Mouse (Mus musculus): ENCODE results near the gene Sgk2.

Sgk2 gene

GRCm38 (mm10) chr2:162987218-162987617 lies at the start of gene Sgk2:
TSS of gene Sgk2 (plus strand) at chr2:162987330.
- no peak for DNase-seq (ENCODE audit: low read depth, low spot score)

- no peak for DNase-seq (ENCODE audit: low read depth, low spot score)
Measured at GRCm38 (mm10) chr2:162939562-162939961, 47.6 kb upstream of the Sgk2 start.

GRCm38 (mm10) chr2:162943148-162943846 lies 43.8 kb upstream of the Sgk2 start, which contains the start of gene L3mbtl1:
TSS of gene L3mbtl1 (plus strand) at chr2:162943472.
- no peak for DNase-seq (ENCODE audit: low read depth, low spot score)

GRCm38 (mm10) chr2:162943931-162944330 lies 43.2 kb upstream of the Sgk2 start:
- DNase-seq (ENCODE audit: low read depth, low spot score) = no peak

- no peak for DNase-seq (ENCODE audit: low read depth, low spot score)
Measured at GRCm38 (mm10) chr2:162946964-162947363, 40.2 kb upstream of the Sgk2 start.

GRCm38 (mm10) chr2:162947736-162948135 lies 39.4 kb upstream of the Sgk2 start:
- DNase-seq (ENCODE audit: low read depth, low spot score) = no peak

GRCm38 (mm10) chr2:162948221-162948620 lies 38.9 kb upstream of the Sgk2 start:
- DNase-seq (ENCODE audit: low read depth, low spot score) = no peak

GRCm38 (mm10) chr2:162950776-162951175 lies 36.4 kb upstream of the Sgk2 start:
- no peak for DNase-seq (ENCODE audit: low read depth, low spot score)

- no peak for DNase-seq (ENCODE audit: low read depth, low spot score)
Measured at GRCm38 (mm10) chr2:162956843-162957242, 30.3 kb upstream of the Sgk2 start.

GRCm38 (mm10) chr2:162961321-162961720 lies 25.8 kb upstream of the Sgk2 start:
- DNase-seq (ENCODE audit: low read depth, low spot score) = no peak

- no peak for DNase-seq (ENCODE audit: low read depth, low spot score)
Measured at GRCm38 (mm10) chr2:162966734-162967133, 20.4 kb upstream of the Sgk2 start.

- no peak for DNase-seq (ENCODE audit: low read depth, low spot score)
Measured at GRCm38 (mm10) chr2:162968357-162968756, 18.8 kb upstream of the Sgk2 start.

GRCm38 (mm10) chr2:162969101-162969500 lies 18.0 kb upstream of the Sgk2 start:
- DNase-seq (ENCODE audit: low read depth, low spot score) = no peak

- DNase-seq (ENCODE audit: low read depth, low spot score) = no peak
Measured at GRCm38 (mm10) chr2:162970896-162971295, 16.2 kb upstream of the Sgk2 start.

- no peak for DNase-seq (ENCODE audit: low read depth, low spot score)
Measured at GRCm38 (mm10) chr2:162972752-162973151, 14.4 kb upstream of the Sgk2 start.

GRCm38 (mm10) chr2:162973206-162973605 lies 13.9 kb upstream of the Sgk2 start:
- no peak for DNase-seq (ENCODE audit: low read depth, low spot score)

GRCm38 (mm10) chr2:162973637-162974036 lies 13.5 kb upstream of the Sgk2 start:
- DNase-seq (ENCODE audit: low read depth, low spot score) = no peak

- DNase-seq (ENCODE audit: low read depth, low spot score) = peak; percentile 16
Measured at GRCm38 (mm10) chr2:162975157-162975775, 11.9 kb upstream of the Sgk2 start.

- no peak for DNase-seq (ENCODE audit: low read depth, low spot score)
Measured at GRCm38 (mm10) chr2:162976001-162976400, 11.1 kb upstream of the Sgk2 start.

- DNase-seq (ENCODE audit: low read depth, low spot score) = no peak
Measured at GRCm38 (mm10) chr2:162984381-162984780, 2.7 kb upstream of the Sgk2 start.

- DNase-seq (ENCODE audit: low read depth, low spot score) = peak; percentile 20
Measured at GRCm38 (mm10) chr2:162985923-162986322, 1.2 kb upstream of the Sgk2 start.

- DNase-seq (ENCODE audit: low read depth, low spot score) = no peak
Measured at GRCm38 (mm10) chr2:162986764-162987163, 366 bp upstream of the Sgk2 start.

GRCm38 (mm10) chr2:162988235-162988634 lies 1.1 kb downstream of the Sgk2 start:
- no peak for DNase-seq (ENCODE audit: low read depth, low spot score)

All from brain, embryonic 18.5 days (tissue).